Mouse (Mus musculus): ENCODE data around the gene Cars2.

- TF ChIP-seq ETS1 (conservative IDR thresholded peaks at IDR 0.05; ENCODE audit: low read depth, low read length) (no peak), POLR2A (IDR thresholded peaks at IDR 0.05; ENCODE audit: low read depth, low read length) (no peak), ZC3H11A (IDR thresholded peaks at IDR 0.05; ENCODE audit: low read depth, low read length) (no peak), MXI1 (IDR thresholded peaks at IDR 0.05; ENCODE audit: low read depth, low read length) (no peak), POLR2AphosphoS2 (IDR thresholded peaks at IDR 0.05; ENCODE audit: low read depth, low read length) (no peak), ZMIZ1 (IDR thresholded peaks at IDR 0.05; ENCODE audit: low read depth, low read length) (no peak), CTCF (conservative IDR thresholded peaks at IDR 0.05 in 1 of 2, IDR thresholded peaks at IDR 0.05 in 1 of 2; ENCODE audit: low read depth in 2 of 2, low read length in 2 of 2) (no peak), JUN (IDR thresholded peaks at IDR 0.05; ENCODE audit: insufficient read depth, low read depth, low read length) (no peak), USF1 (IDR thresholded peaks at IDR 0.05; ENCODE audit: low read depth, low read length) (no peak), TCF12 (IDR thresholded peaks at IDR 0.05; ENCODE audit: low read depth, low read length) (no peak), JUND (conservative IDR thresholded peaks at IDR 0.05; ENCODE audit: low read depth, low read length) (no peak), CHD1 (IDR thresholded peaks at IDR 0.05; ENCODE audit: low read depth, low read length) (no peak), MEF2A (IDR thresholded peaks at IDR 0.05; ENCODE audit: borderline replicate concordance, low read depth, low read length) (no peak), SMC3 (IDR thresholded peaks at IDR 0.05; ENCODE audit: low read depth, low read length) (no peak)
These were observed 37.3 kb downstream of the Cars2 start for GRCm38 (mm10) chr8:11513247-11513646.

Measured in CH12.LX (cell line).